Mouse (Mus musculus) midbrain, embryonic 12.5 days (tissue): Measurements from ENCODE around the gene Dock1. TPM values are rescaled to one million over a fixed set of nuclear protein-coding genes. Genes with fewer than 3 reads are reported as not detected.

ENCODE experiments used
- ATAC-seq: fragments of 200-750 bp; cut with Nextera tagmentation; 2 replicates; pipeline ENCODE4 v1.8.0; 2017; ENCODE audit warnings: low read depth, moderate TSS enrichment, moderate library complexity; ENCODE audit not compliant: low FRiP score
- H3K27ac ChIP-seq: fragments of 300-500 bp; sonication (generic); replicated peaks from 2 replicates; pipeline ENCODE4 v1.5.1; 2016; ENCODE audit warnings: mild to moderate bottlenecking
- H3K27me3 ChIP-seq: fragments of 300-500 bp; sonication (generic); 2 replicates; pipeline ENCODE4 v1.6.1; 2016; ENCODE audit warnings: mild to moderate bottlenecking
- H3K36me3 ChIP-seq: fragments of 300-500 bp; sonication (generic); 2 replicates; pipeline ENCODE4 v1.6.1; 2016
- H3K4me1 ChIP-seq: fragments of 300-500 bp; sonication (generic); 2 replicates; pipeline ENCODE4 v1.6.1; 2016
- H3K4me2 ChIP-seq: fragments of 300-500 bp; sonication (generic); replicated peaks from 2 replicates; pipeline ENCODE4 v1.6.1; 2016; ENCODE audit warnings: mild to moderate bottlenecking, moderate library complexity
- H3K4me3 ChIP-seq: fragments of 300-500 bp; sonication (generic); 2 replicates; pipeline ENCODE4 v1.5.1; 2016; ENCODE audit warnings: mild to moderate bottlenecking
- H3K9ac ChIP-seq: fragments of 300-500 bp; sonication (generic); replicated peaks from 2 replicates; pipeline ENCODE4 v1.6.1; 2016; ENCODE audit warnings: mild to moderate bottlenecking, moderate library complexity
- H3K9me3 ChIP-seq: fragments of 300-500 bp; sonication (generic); 2 replicates; pipeline ENCODE4 v1.6.1; 2016; ENCODE audit warnings: mild to moderate bottlenecking
- WGBS: fragments of 180-500 bp; shearing (Covaris S2); methylation state at CpG from one replicate; pipeline ENCODE4 v1.1.7; 2016; 5-methylcytosine and 5-hydroxymethylcytosine counted together
- polyA plus RNA-seq: library from polyadenylated mRNA; unstranded; fragments of >200 nt; fragmentation: Nextera tagmentation; extraction: Ambion mirVana; gene quantifications from 2 replicates; pipeline ENCODE4 v1.2.1, GENCODE M21; 2016

Gene Dock1
- polyA plus RNA-seq, 1 experiment from 2014 or later, result 18.4 TPM

- WGBS, result 75% methylated on average over 6 of the region's 6 CpGs
- Histone ChIP-seq H3K27ac (no peak overlapping the region), H3K9ac (no peak overlapping the region), H3K4me1 (peaks cover 10% of the 10 kb centered on the region; the same call in 1 of the 2 replicates), H3K9me3 (no peaks in the 10 kb centered on the region), H3K4me2 (no peak overlapping the region), H3K27me3 (peaks cover 28% of the 10 kb centered on the region), H3K36me3 (no peaks in the 10 kb centered on the region), H3K4me3 (no peak overlapping the region)
- ATAC-seq, result no peak
Measured at GRCm38 (mm10) chr7:134943063-134943462, 272.6 kb downstream of the Dock1 start.

GRCm38 (mm10) chr7:134943701-134944100 is 273.2 kb downstream of the Dock1 start:
- no peak overlapping the region for H3K27ac ChIP-seq
- H3K36me3 ChIP-seq, result no peaks in the 10 kb centered on the region
- peaks cover 22% of the 10 kb centered on the region for H3K27me3 ChIP-seq
- no peak overlapping the region for H3K4me2 ChIP-seq
- peaks cover 5% of the 10 kb centered on the region; the same call in 1 of the 2 replicates for H3K4me1 ChIP-seq
- no peaks in the 10 kb centered on the region for H3K9me3 ChIP-seq
- 74% methylated on average over 7 of the region's 7 CpGs for WGBS
- ATAC-seq, result no peak
- no peak overlapping the region for H3K9ac ChIP-seq
- no peak overlapping the region for H3K4me3 ChIP-seq

- peaks cover 3% of the 10 kb centered on the region; the same call in 1 of the 2 replicates for H3K4me1 ChIP-seq
- no peaks in the 10 kb centered on the region for H3K9me3 ChIP-seq
- no peak overlapping the region for H3K9ac ChIP-seq
- no peak for ATAC-seq
- H3K4me2 ChIP-seq, result no peak overlapping the region
- H3K27ac ChIP-seq, result no peak overlapping the region
- no peaks in the 10 kb centered on the region for H3K36me3 ChIP-seq
- 71% methylated on average over 7 of the region's 7 CpGs for whole genome bisulfite sequencing
- no peak overlapping the region for H3K4me3 ChIP-seq
- 0 out of 2 replicates have a peak, but pooled peaks cover 4% of the 10 kb centered on the region for H3K27me3 ChIP-seq
Measured at GRCm38 (mm10) chr7:134945925-134946716, 275.7 kb downstream of the Dock1 start.

GRCm38 (mm10) chr7:134959086-134959485 is 288.6 kb downstream of the Dock1 start:
- no peak overlapping the region for H3K4me2 ChIP-seq
- H3K36me3 ChIP-seq, result no peaks in the 10 kb centered on the region
- H3K27ac ChIP-seq, result no peak overlapping the region
- 92% methylated on average over 6 of the region's 6 CpGs for WGBS
- H3K9ac ChIP-seq, result no peak overlapping the region
- H3K27me3 ChIP-seq, result no peaks in the 10 kb centered on the region
- no peak overlapping the region for H3K4me3 ChIP-seq
- no peaks in the 10 kb centered on the region for H3K9me3 ChIP-seq
- no peaks in the 10 kb centered on the region for H3K4me1 ChIP-seq
- no peak for ATAC-seq

GRCm38 (mm10) chr7:134960871-134961270 is 290.4 kb downstream of the Dock1 start:
- Histone ChIP-seq H3K9me3 (no peaks in the 10 kb centered on the region), H3K4me1 (no peaks in the 10 kb centered on the region), H3K27me3 (no peaks in the 10 kb centered on the region), H3K4me2 (no peak overlapping the region), H3K27ac (no peak overlapping the region), H3K36me3 (no peaks in the 10 kb centered on the region), H3K4me3 (no peak overlapping the region), H3K9ac (no peak overlapping the region)
- ATAC-seq, result no peak
- WGBS, result 64% methylated on average over 4 of the region's 4 CpGs

- no peak overlapping the region for H3K4me2 ChIP-seq
- H3K4me3 ChIP-seq, result no peak overlapping the region
- H3K27ac ChIP-seq, result no peak overlapping the region
- ATAC-seq, result no peak
- no peak overlapping the region for H3K9ac ChIP-seq
- no peaks in the 10 kb centered on the region for H3K36me3 ChIP-seq
- 76% methylated on average over 2 of the region's 2 CpGs for WGBS
- H3K9me3 ChIP-seq, result no peaks in the 10 kb centered on the region
- H3K27me3 ChIP-seq, result no peaks in the 10 kb centered on the region
- H3K4me1 ChIP-seq, result no peaks in the 10 kb centered on the region
Measured at GRCm38 (mm10) chr7:134961608-134962007, 291.2 kb downstream of the Dock1 start.

GRCm38 (mm10) chr7:134990244-134990643 is 319.8 kb downstream of the Dock1 start:
- Histone ChIP-seq H3K4me3 (no peak overlapping the region), H3K27me3 (no peaks in the 10 kb centered on the region), H3K36me3 (no peaks in the 10 kb centered on the region), H3K9me3 (no peaks in the 10 kb centered on the region), H3K4me2 (no peak overlapping the region), H3K9ac (no peak overlapping the region), H3K27ac (no peak overlapping the region), H3K4me1 (no peaks in the 10 kb centered on the region)
- 96% methylated on average over 3 of the region's 3 CpGs for WGBS
- no peak for ATAC-seq

- no peak overlapping the region for H3K4me2 ChIP-seq
- no peak overlapping the region for H3K27ac ChIP-seq
- H3K9me3 ChIP-seq, result no peaks in the 10 kb centered on the region
- H3K4me3 ChIP-seq, result no peak overlapping the region
- WGBS, result 85% methylated on average over 2 of the region's 2 CpGs
- ATAC-seq, result no peak
- H3K27me3 ChIP-seq, result no peaks in the 10 kb centered on the region
- H3K4me1 ChIP-seq, result no peaks in the 10 kb centered on the region
- no peak overlapping the region for H3K9ac ChIP-seq
- no peaks in the 10 kb centered on the region for H3K36me3 ChIP-seq
Measured at GRCm38 (mm10) chr7:134990911-134991310, 320.5 kb downstream of the Dock1 start.

- Histone ChIP-seq H3K4me1 (no peaks in the 10 kb centered on the region), H3K27ac (no peak overlapping the region), H3K9ac (no peak overlapping the region), H3K27me3 (no peaks in the 10 kb centered on the region), H3K4me3 (no peak overlapping the region), H3K9me3 (no peaks in the 10 kb centered on the region), H3K4me2 (no peak overlapping the region), H3K36me3 (no peaks in the 10 kb centered on the region)
- ATAC-seq, result no peak
- 88% methylated on average over 5 of the region's 5 CpGs for WGBS
Measured at GRCm38 (mm10) chr7:134994983-134995382, 324.5 kb downstream of the Dock1 start.

GRCm38 (mm10) chr7:135002216-135002615 is 331.8 kb downstream of the Dock1 start:
- H3K9me3 ChIP-seq, result no peaks in the 10 kb centered on the region
- no peak overlapping the region for H3K9ac ChIP-seq
- H3K4me2 ChIP-seq, result no peak overlapping the region
- no peaks in the 10 kb centered on the region for H3K27me3 ChIP-seq
- no peaks in the 10 kb centered on the region for H3K4me1 ChIP-seq
- no peaks in the 10 kb centered on the region for H3K36me3 ChIP-seq
- no peak for ATAC-seq
- no peak overlapping the region for H3K27ac ChIP-seq
- 82% methylated on average over 1 of the region's 1 CpGs for WGBS
- no peak overlapping the region for H3K4me3 ChIP-seq

- Histone ChIP-seq H3K27me3 (no peaks in the 10 kb centered on the region), H3K9ac (no peak overlapping the region), H3K4me2 (no peak overlapping the region), H3K4me3 (no peak overlapping the region), H3K36me3 (no peaks in the 10 kb centered on the region), H3K4me1 (no peaks in the 10 kb centered on the region), H3K27ac (no peak overlapping the region), H3K9me3 (no peaks in the 10 kb centered on the region)
- no peak for ATAC-seq
- 84% methylated on average over 9 of the region's 9 CpGs for WGBS
Measured at GRCm38 (mm10) chr7:135002891-135003290, 332.4 kb downstream of the Dock1 start.

- 46% methylated on average over 7 of the region's 7 CpGs for WGBS
- no peaks in the 10 kb centered on the region for H3K9me3 ChIP-seq
- ATAC-seq, result no peak
- H3K36me3 ChIP-seq, result no peaks in the 10 kb centered on the region
- no peak overlapping the region for H3K4me3 ChIP-seq
- H3K27ac ChIP-seq, result no peak overlapping the region
- H3K9ac ChIP-seq, result no peak overlapping the region
- H3K4me1 ChIP-seq, result no peaks in the 10 kb centered on the region
- no peak overlapping the region for H3K4me2 ChIP-seq
- H3K27me3 ChIP-seq, result no peaks in the 10 kb centered on the region
Measured at GRCm38 (mm10) chr7:135005964-135006560, 335.6 kb downstream of the Dock1 start.
